Comparison of ENCODE assay signal across 18 mouse cellular contexts in the genomic region with DNA sequence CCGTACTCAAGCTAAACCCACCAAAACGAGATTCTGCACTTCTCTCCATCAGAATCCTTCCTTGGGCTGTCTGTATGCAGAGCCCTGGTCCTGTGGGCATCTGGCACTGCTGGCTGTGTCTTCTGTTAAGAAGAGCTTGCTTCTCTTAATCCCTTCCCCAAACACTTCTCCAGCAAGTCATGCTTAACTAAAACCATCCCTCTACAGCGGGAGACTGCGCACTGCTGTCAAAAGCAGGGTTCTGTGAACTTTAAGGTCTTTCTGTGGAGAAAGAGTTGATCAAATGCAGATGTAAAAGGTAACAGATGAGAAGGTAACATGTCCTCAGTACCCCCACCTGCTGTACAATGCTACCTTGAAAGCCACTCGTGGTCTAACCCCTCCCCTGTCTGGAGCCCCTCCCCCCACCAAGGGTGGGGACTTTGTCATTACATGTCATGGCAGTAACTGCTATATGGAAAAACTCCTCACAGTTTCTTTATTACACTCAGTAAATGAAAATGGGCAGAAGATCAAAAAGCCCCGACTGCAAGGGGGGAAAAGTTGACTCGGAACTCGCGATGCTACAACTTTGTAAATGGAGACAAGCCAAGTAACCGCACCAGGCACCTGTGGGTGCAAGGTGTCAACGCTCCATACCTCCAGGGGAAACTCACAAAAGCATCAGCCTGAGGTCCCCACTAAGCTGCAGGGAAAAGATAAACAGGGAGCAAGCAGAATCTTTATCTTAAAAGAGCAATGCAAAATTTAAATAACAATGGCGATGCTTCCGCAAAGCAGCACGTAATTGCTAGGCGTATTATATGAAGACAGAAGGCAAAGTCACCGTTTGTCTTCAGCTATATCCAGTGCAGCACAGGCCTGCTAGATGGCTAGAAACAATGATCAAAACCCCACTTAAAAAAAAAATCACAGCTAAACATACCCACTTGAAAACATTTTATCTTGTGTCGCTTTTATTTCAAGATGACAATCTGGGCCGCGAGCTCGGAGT.
A peak's percentile ranks its signal among the peaks of the same experiment; 100 is the strongest.
DNase-seq lines count a peak whose midpoint lies in the region; ATAC-seq and TF ChIP-seq lines count a peak whose summit lies in the region.
"Had no signal": no experiment of that assay in that cellular context is flagged by ENCODE, and none has a peak within 500 bp of the region (broad histone marks: within the 10 kb centered on the region; RNA-seq: fewer than 3 reads in every experiment).

No protein-coding gene starts in this region.

- no peak for DNase-seq in forebrain, embryonic 10.5 days (ENCODE audit: extremely low spot score, low spot score)
- peak; percentile 81 for DNase-seq in midbrain, embryonic 11.5 days (ENCODE audit: low spot score, missing footprints)
- no peak for DNase-seq in midbrain, postnatal 0 days (ENCODE audit: low spot score)
- DNase-seq in left cerebral cortex, adult 18-20 months (ENCODE audit: low spot score in 2 of 2) = no peak
- no peak for DNase-seq in right cerebral cortex, postnatal 10 days (ENCODE audit: low spot score in 2 of 2)
- DNase-seq: adrenal gland, adult 2 months; cerebellum, adult 8-10 months; heart, postnatal 10 days; liver; lung, postnatal 10 days had no signal

- TF ChIP-seq CTCF in midbrain, postnatal 0 days (IDR thresholded peaks at IDR 0.05) = no peak

- no peak overlapping the region for H3K4me2 ChIP-seq in forebrain, embryonic 16.5 days (ENCODE audit: low read length)
- no peak overlapping the region for H3K4me2 ChIP-seq in midbrain, embryonic 11.5 days
- H3K4me2 ChIP-seq in midbrain, postnatal 0 days (ENCODE audit: low read depth, low read length, poor library complexity, severe bottlenecking) = no peak overlapping the region
- H3K4me2 ChIP-seq in embryonic facial prominence, embryonic 15.5 days (replicated peaks) = peak overlapping the region; percentile 19; the same call in 1 of the 2 replicates
- H3K4me2 ChIP-seq in midbrain, embryonic 15.5 days = no peak overlapping the region
- H3K4me2 ChIP-seq: embryonic facial prominence, embryonic 12.5 days; heart, embryonic 11.5 days had no signal

- peak overlapping the region; percentile 9; the same call in 1 of the 2 replicates for H3K27ac ChIP-seq in forebrain, embryonic 10.5 days
- no peak overlapping the region for H3K27ac ChIP-seq in forebrain, embryonic 16.5 days (ENCODE audit: low read length)
- peak overlapping the region; percentile 17 for H3K27ac ChIP-seq in midbrain, embryonic 11.5 days (ENCODE audit: low read depth, low read length)
- no peak overlapping the region for H3K27ac ChIP-seq in midbrain, postnatal 0 days (ENCODE audit: low read depth, low read length)
- peak overlapping the region; percentile 44; the same call in 1 of the 2 replicates for H3K27ac ChIP-seq in embryonic facial prominence, embryonic 15.5 days (replicated peaks)
- H3K27ac ChIP-seq in midbrain, embryonic 15.5 days = 0 out of 2 replicates have a peak overlapping the region, but pooled peaks have one; percentile 12
- H3K27ac ChIP-seq: embryonic facial prominence, embryonic 12.5 days; kidney, postnatal 0 days; stomach, postnatal 0 days had no signal

- H3K36me3 ChIP-seq in forebrain, embryonic 10.5 days (replicated peaks) = peaks cover 48% of the 10 kb centered on the region
- no peaks in the 10 kb centered on the region for H3K36me3 ChIP-seq in forebrain, embryonic 16.5 days (ENCODE audit: control insufficient read depth, insufficient read depth)
- peaks cover 4% of the 10 kb centered on the region; the same call in 1 of the 2 replicates for H3K36me3 ChIP-seq in midbrain, embryonic 11.5 days (ENCODE audit: control insufficient read depth, insufficient read depth, low read length)
- no peaks in the 10 kb centered on the region for H3K36me3 ChIP-seq in midbrain, postnatal 0 days (ENCODE audit: insufficient read depth, low read length)
- no peaks in the 10 kb centered on the region for H3K36me3 ChIP-seq in embryonic facial prominence, embryonic 15.5 days
- H3K36me3 ChIP-seq in midbrain, embryonic 15.5 days (replicated peaks) = no peaks in the 10 kb centered on the region

- 59% methylated on average over 20 of the region's 20 CpGs for WGBS in forebrain, embryonic 10.5 days
- WGBS in forebrain, embryonic 16.5 days = 41% methylated on average over 20 of the region's 20 CpGs
- WGBS in midbrain, embryonic 11.5 days = 39% methylated on average over 20 of the region's 20 CpGs
- WGBS in midbrain, postnatal 0 days = 38% methylated on average over 20 of the region's 20 CpGs
- 47% methylated on average over 20 of the region's 20 CpGs for WGBS in embryonic facial prominence, embryonic 15.5 days
- WGBS in midbrain, embryonic 15.5 days = 34% methylated on average over 20 of the region's 20 CpGs

- H3K9me3 ChIP-seq in forebrain, embryonic 10.5 days = no peaks in the 10 kb centered on the region
- no peaks in the 10 kb centered on the region for H3K9me3 ChIP-seq in forebrain, embryonic 16.5 days (ENCODE audit: control insufficient read depth, low read length)
- H3K9me3 ChIP-seq in midbrain, embryonic 11.5 days (ENCODE audit: control insufficient read depth, low read length) = no peaks in the 10 kb centered on the region
- no peaks in the 10 kb centered on the region for H3K9me3 ChIP-seq in midbrain, postnatal 0 days (ENCODE audit: low read length)
- no peaks in the 10 kb centered on the region for H3K9me3 ChIP-seq in embryonic facial prominence, embryonic 15.5 days (replicated peaks)
- H3K9me3 ChIP-seq in midbrain, embryonic 15.5 days = no peaks in the 10 kb centered on the region
- H3K9me3 ChIP-seq: embryonic facial prominence, embryonic 12.5 days had no signal

- H3K4me1 ChIP-seq in forebrain, embryonic 10.5 days = peaks cover 89% of the 10 kb centered on the region
- H3K4me1 ChIP-seq in forebrain, embryonic 16.5 days (replicated peaks; ENCODE audit: control insufficient read depth, insufficient read depth, low read length) = peaks cover 21% of the 10 kb centered on the region
- peaks cover 56% of the 10 kb centered on the region for H3K4me1 ChIP-seq in midbrain, embryonic 11.5 days (ENCODE audit: control insufficient read depth, insufficient read depth, low read length)
- no peaks in the 10 kb centered on the region; the same call in 1 of the 2 replicates for H3K4me1 ChIP-seq in midbrain, postnatal 0 days (ENCODE audit: insufficient read depth, low read length)
- peaks cover 26% of the 10 kb centered on the region for H3K4me1 ChIP-seq in embryonic facial prominence, embryonic 15.5 days
- peaks cover 56% of the 10 kb centered on the region for H3K4me1 ChIP-seq in midbrain, embryonic 15.5 days

- H3K9ac ChIP-seq in forebrain, embryonic 16.5 days (replicated peaks; ENCODE audit: low read depth, low read length) = no peak overlapping the region
- H3K9ac ChIP-seq in midbrain, embryonic 11.5 days (ENCODE audit: low read length) = no peak overlapping the region
- H3K9ac ChIP-seq in midbrain, postnatal 0 days (replicated peaks; ENCODE audit: low read length, poor library complexity, severe bottlenecking) = no peak overlapping the region
- H3K9ac ChIP-seq in embryonic facial prominence, embryonic 15.5 days = no peak overlapping the region
- no peak overlapping the region for H3K9ac ChIP-seq in midbrain, embryonic 15.5 days
- H3K9ac ChIP-seq: embryonic facial prominence, embryonic 12.5 days had no signal

- H3K27me3 ChIP-seq in forebrain, embryonic 10.5 days (ENCODE audit: poor library complexity, severe bottlenecking) = no peaks in the 10 kb centered on the region
- H3K27me3 ChIP-seq in forebrain, embryonic 16.5 days (replicated peaks; ENCODE audit: control insufficient read depth, insufficient read depth, low read length) = no peaks in the 10 kb centered on the region
- H3K27me3 ChIP-seq in midbrain, embryonic 11.5 days (ENCODE audit: control insufficient read depth, insufficient read depth, low read length) = no peaks in the 10 kb centered on the region
- H3K27me3 ChIP-seq in midbrain, postnatal 0 days (ENCODE audit: insufficient read depth, low read length) = no peaks in the 10 kb centered on the region
- no peaks in the 10 kb centered on the region for H3K27me3 ChIP-seq in embryonic facial prominence, embryonic 15.5 days
- H3K27me3 ChIP-seq in midbrain, embryonic 15.5 days (replicated peaks) = no peaks in the 10 kb centered on the region
- H3K27me3 ChIP-seq: embryonic facial prominence, embryonic 12.5 days had no signal

- ATAC-seq in forebrain, embryonic 16.5 days = no peak
- ATAC-seq in midbrain, embryonic 11.5 days (ENCODE audit: low FRiP score) = no peak
- no peak for ATAC-seq in midbrain, postnatal 0 days (ENCODE audit: low FRiP score)
- ATAC-seq in embryonic facial prominence, embryonic 15.5 days (ENCODE audit: insufficient number of reproducible peaks, low FRiP score, low TSS enrichment, low read depth) = no peak
- ATAC-seq in midbrain, embryonic 15.5 days (replicated peaks) = no peak
- ATAC-seq: intestine, postnatal 0 days had no signal

- H3K4me3 ChIP-seq in forebrain, embryonic 10.5 days = no peak overlapping the region
- H3K4me3 ChIP-seq in forebrain, embryonic 16.5 days (replicated peaks; ENCODE audit: low read length) = no peak overlapping the region
- no peak overlapping the region for H3K4me3 ChIP-seq in midbrain, embryonic 11.5 days (ENCODE audit: low read depth, low read length)
- H3K4me3 ChIP-seq in midbrain, postnatal 0 days (ENCODE audit: low read depth, low read length) = no peak overlapping the region
- H3K4me3 ChIP-seq in embryonic facial prominence, embryonic 15.5 days (replicated peaks) = no peak overlapping the region
- H3K4me3 ChIP-seq in midbrain, embryonic 15.5 days = no peak overlapping the region
- H3K4me3 ChIP-seq: embryonic facial prominence, embryonic 12.5 days had no signal

Comparison
In these comparisons a context has a peak if more than half of its experiments do, and no peak if none do; other contexts are left out.
1. H3K27ac ChIP-seq: peak in forebrain, embryonic 10.5 days (single experiment), midbrain, embryonic 11.5 days (single experiment), embryonic facial prominence, embryonic 15.5 days (single experiment) and midbrain, embryonic 15.5 days (single experiment); none in forebrain, embryonic 16.5 days (single experiment) and midbrain, postnatal 0 days (single experiment).